Mouse (Mus musculus) MEL (cell line): Measurements from ENCODE around the gene Tepp.

Experiments used
- CTCF ChIP-seq, 3 experiments: IDR thresholded peaks in 2 of 3; conservative IDR thresholded peaks in 1 of 3; 2 replicates each; pipeline ENCODE4 v1.5.1; 2011 to 2012; ENCODE audit warnings: low read length in 3 of 3, low read depth in 2 of 3, mild to moderate bottlenecking in 2 of 3, improper control_type of control experiment in 1 of 3, inconsistent platforms in 1 of 3, mixed read lengths in 1 of 3, moderate library complexity in 1 of 3; ENCODE audit not compliant: control insufficient read depth in 1 of 3, insufficient read depth in 1 of 3, poor library complexity in 1 of 3, severe bottlenecking in 1 of 3
- EP300 ChIP-seq, 2 experiments: IDR thresholded peaks; 2 replicates each; pipeline ENCODE4 v1.6.1; 2011; ENCODE audit warnings: improper control_type of control experiment in 2 of 2, low read length in 2 of 2, low read depth in 1 of 2, mild to moderate bottlenecking in 1 of 2
- NRF1 ChIP-seq: IDR thresholded peaks from 2 replicates; pipeline ENCODE4 v1.6.1; 2014; ENCODE audit warnings: low read depth, mild to moderate bottlenecking, inconsistent platforms, low read length, improper control_type of control experiment, moderate library complexity; ENCODE audit not compliant: poor library complexity, insufficient read depth, severe bottlenecking

DNA sequence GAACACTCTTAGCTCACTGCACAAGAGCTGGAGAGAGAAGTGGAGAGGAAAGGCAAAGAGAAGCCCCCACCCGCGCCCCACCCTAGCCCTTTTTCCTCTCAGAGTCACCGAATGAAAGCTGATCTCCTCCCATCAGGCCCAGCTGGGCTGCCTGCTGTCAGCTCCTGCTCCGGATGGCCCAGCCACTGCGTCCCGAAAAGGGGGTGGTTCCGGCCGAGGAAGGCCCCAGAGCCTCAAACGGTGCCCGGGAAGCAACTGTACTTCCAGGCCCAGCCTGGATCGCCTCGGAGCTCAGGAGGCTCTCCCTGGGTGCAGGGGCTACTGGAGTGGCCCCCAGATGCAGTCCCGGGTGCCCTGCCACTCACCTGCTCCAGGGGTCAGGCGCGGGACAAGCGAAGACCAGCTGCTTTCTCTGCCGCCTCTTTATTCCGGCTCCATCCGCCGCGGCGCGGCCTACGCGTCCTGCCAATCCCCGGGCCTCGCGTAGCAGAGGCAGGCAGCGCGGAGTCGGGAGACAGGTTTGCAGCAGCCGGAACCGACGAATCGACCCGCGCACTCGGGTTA is 20.9 kb downstream of the Tepp start:
- TF ChIP-seq CTCF (IDR thresholded peaks at IDR 0.05 in 2 of 3, conservative IDR thresholded peaks at IDR 0.05 in 1 of 3; ENCODE audit: control insufficient read depth in 1 of 3, insufficient read depth in 1 of 3, low read depth in 2 of 3, low read length in 3 of 3, poor library complexity in 1 of 3, severe bottlenecking in 1 of 3) (no peak), EP300 (IDR thresholded peaks at IDR 0.05; ENCODE audit: low read depth in 1 of 2, low read length in 2 of 2) (peak in 1 of 2 experiments; percentile 22; a peak in 1 of 4 replicates), NRF1 (no peak)
